Mouse (Mus musculus): ENCODE data around the gene Tmtc1.

GRCm38 (mm10) chr6:148367094-148367539, 77.1 kb downstream of the Tmtc1 start:
- TF ChIP-seq POLR2A (IDR thresholded peaks at IDR 0.05; ENCODE audit: insufficient read length, low read depth), result no peak
- no peak for TF ChIP-seq TCF3 (IDR thresholded peaks at IDR 0.05; ENCODE audit: insufficient read length, low read depth)
- no peak for TF ChIP-seq USF1 (IDR thresholded peaks at IDR 0.05; ENCODE audit: low read depth)
- no peak for TF ChIP-seq TCF12 (IDR thresholded peaks at IDR 0.05; ENCODE audit: insufficient read depth, poor library complexity, severe bottlenecking)
- no peak for TF ChIP-seq MAX (IDR thresholded peaks at IDR 0.05; ENCODE audit: low read depth)
- no peak for TF ChIP-seq E2F4 (IDR thresholded peaks at IDR 0.05; ENCODE audit: insufficient read depth)
- no peak for TF ChIP-seq MYOD1 (IDR thresholded peaks at IDR 0.05; ENCODE audit: control insufficient read depth in 1 of 3, insufficient read length in 2 of 3, low read depth in 2 of 3)
- no peak for TF ChIP-seq POLR2AphosphoS2 (IDR thresholded peaks at IDR 0.05; ENCODE audit: insufficient read length, low read depth)
- TF ChIP-seq CEBPB (IDR thresholded peaks at IDR 0.05; ENCODE audit: insufficient read depth, poor library complexity, severe bottlenecking), result no peak

All from myocyte (in vitro differentiated cells).